ENCODE assay signal across 18 mouse cellular contexts in genomic region chr13:53900406-53901025, GRCm38 (mm10).
DNase-seq lines count a peak whose midpoint lies in the region; ATAC-seq lines count a peak whose summit lies in the region.
"Had no signal": no experiment of that assay in that cellular context is flagged by ENCODE, and none has a peak within 500 bp of the region (broad histone marks: within the 10 kb centered on the region; RNA-seq: fewer than 3 reads in every experiment).

No protein-coding gene starts in this region.

- DNase-seq in kidney, adult 18-20 months = peak; percentile 17
- DNase-seq in heart, adult 9 months (ENCODE audit: low spot score in 2 of 2) = peak; percentile 62 to 72
- DNase-seq in heart, postnatal 10 days = peak; percentile 67 to 68
- peak; percentile 31 to 40 for DNase-seq in kidney, postnatal 36 days
- no peak for DNase-seq in frontal cortex, postnatal 10 days (ENCODE audit: low spot score in 2 of 2)
- no peak for DNase-seq in right cerebral cortex, adult 18-20 months
- DNase-seq: cerebellum, adult 9-10 months; embryo, embryonic 11 days; lung, postnatal 14 days; right cerebral cortex, postnatal 25 days; thymus, adult 18-20 months had no signal

- intact Hi-C loops in heart, postnatal 10 days (cut with DNase I) = no loop called here

- no peak overlapping the region for H3K4me2 ChIP-seq in kidney, embryonic 15.5 days
- H3K4me2 ChIP-seq: limb, embryonic 12.5 days; liver, embryonic 15.5 days had no signal

- H3K27me3 ChIP-seq in kidney, embryonic 15.5 days = no peaks in the 10 kb centered on the region
- H3K27me3 ChIP-seq: liver, embryonic 15.5 days had no signal

- H3K27ac ChIP-seq in kidney, embryonic 15.5 days = no peak overlapping the region
- H3K27ac ChIP-seq: left cerebral cortex, adult 2 months; limb, embryonic 12.5 days; liver, embryonic 15.5 days; midbrain, embryonic 10.5 days had no signal

- 68% methylated on average over 3 of the region's 3 CpGs for WGBS in kidney, embryonic 15.5 days

- ATAC-seq in kidney, embryonic 15.5 days (replicated peaks; ENCODE audit: low FRiP score) = no peak
- ATAC-seq: forebrain, embryonic 14.5 days had no signal

- H3K4me3 ChIP-seq in kidney, embryonic 15.5 days (replicated peaks) = no peak overlapping the region
- H3K4me3 ChIP-seq: left cerebral cortex, adult 2 months; limb, embryonic 12.5 days; liver, embryonic 15.5 days; midbrain, embryonic 10.5 days had no signal

- H3K36me3 ChIP-seq in kidney, embryonic 15.5 days = no peaks in the 10 kb centered on the region
- H3K36me3 ChIP-seq: G1E; limb, embryonic 12.5 days; liver, embryonic 15.5 days; midbrain, embryonic 10.5 days had no signal

- 0 out of 2 replicates have a peak, but pooled peaks cover 5% of the 10 kb centered on the region for H3K4me1 ChIP-seq in kidney, embryonic 15.5 days
- H3K4me1 ChIP-seq: limb, embryonic 12.5 days; liver, embryonic 15.5 days had no signal

- H3K9me3 ChIP-seq in kidney, embryonic 15.5 days (replicated peaks) = peaks cover 4% of the 10 kb centered on the region; the same call in 1 of the 2 replicates
- H3K9me3 ChIP-seq: limb, embryonic 12.5 days; liver, embryonic 15.5 days had no signal

- H3K9ac ChIP-seq in kidney, embryonic 15.5 days = no peak overlapping the region
- H3K9ac ChIP-seq: limb, embryonic 12.5 days; liver, embryonic 15.5 days had no signal

Comparison
In these comparisons a context has a peak if more than half of its experiments do, and no peak if none do; other contexts are left out.
1. DNase-seq: peak in kidney, adult 18-20 months (single experiment), heart, adult 9 months (2 of 2), heart, postnatal 10 days (2 of 2) and kidney, postnatal 36 days (2 of 2); none in frontal cortex, postnatal 10 days (0 of 2) and right cerebral cortex, adult 18-20 months (single experiment).